Mouse (Mus musculus): ENCODE data around the gene Pcbp1.
"Not testable (repeated sequence)": the region's sequence is repeated elsewhere in the genome, so short reads cannot be mapped to it uniquely, and the experiment has no call there.

Gene Pcbp1

GRCm38 (mm10) chr6:86526032-86526960 is at the start of gene Pcbp1:
TSS of gene Pcbp1 (minus strand) at chr6:86526321.
- peak; percentile 94 to 98 for DNase-seq

- no peak for DNase-seq
These were observed 48.4 kb upstream of the Pcbp1 start for GRCm38 (mm10) chr6:86574495-86574894.

GRCm38 (mm10) chr6:86570830-86571229 is 44.7 kb upstream of the Pcbp1 start:
- no peak for DNase-seq

- DNase-seq = no peak
These were observed 43.3 kb upstream of the Pcbp1 start for GRCm38 (mm10) chr6:86569461-86569820.

GRCm38 (mm10) chr6:86568816-86569460 is 42.8 kb upstream of the Pcbp1 start:
- DNase-seq = no peak

- no peak for DNase-seq
These were observed 39.7 kb upstream of the Pcbp1 start for GRCm38 (mm10) chr6:86565782-86566181.

GRCm38 (mm10) chr6:86557182-86557581 is 31.1 kb upstream of the Pcbp1 start:
- not testable (repeated sequence) for DNase-seq

GRCm38 (mm10) chr6:86556345-86557058 is 30.4 kb upstream of the Pcbp1 start:
- DNase-seq = no peak

- DNase-seq = no peak
These were observed 24.5 kb upstream of the Pcbp1 start for GRCm38 (mm10) chr6:86550587-86550986.

- DNase-seq = no peak
These were observed 21.8 kb upstream of the Pcbp1 start for GRCm38 (mm10) chr6:86547880-86548367.

GRCm38 (mm10) chr6:86547228-86547755 is 21.2 kb upstream of the Pcbp1 start:
- no peak for DNase-seq

- no peak for DNase-seq
These were observed 19.1 kb upstream of the Pcbp1 start for GRCm38 (mm10) chr6:86545236-86545635.

- DNase-seq = no peak
These were observed 17.7 kb upstream of the Pcbp1 start for GRCm38 (mm10) chr6:86543869-86544268.

GRCm38 (mm10) chr6:86543060-86543459 is 16.9 kb upstream of the Pcbp1 start:
- DNase-seq = no peak

GRCm38 (mm10) chr6:86541650-86542049 is 15.5 kb upstream of the Pcbp1 start:
- no peak for DNase-seq

GRCm38 (mm10) chr6:86528451-86528785 is 2.3 kb upstream of the Pcbp1 start:
- DNase-seq = no peak

GRCm38 (mm10) chr6:86527766-86528450 is 1.8 kb upstream of the Pcbp1 start:
- no peak for DNase-seq

- peak; percentile 74 to 82 for DNase-seq
These were observed 1.0 kb upstream of the Pcbp1 start for GRCm38 (mm10) chr6:86526961-86527740.

- DNase-seq = no peak
These were observed 482 bp downstream of the Pcbp1 start for GRCm38 (mm10) chr6:86525646-86526031.

GRCm38 (mm10) chr6:86524879-86525645 is 1.1 kb downstream of the Pcbp1 start:
- peak in 1 of 2 experiments; percentile 43 for DNase-seq
